Mouse (Mus musculus) spleen, adult 18-20 months (tissue): ENCODE measurements around the gene Gse1.

Experiments
- DNase-seq, 2 experiments: peaks; one replicate each; pipeline ENCODE4 v3.0.0; 2022; ENCODE audit warnings: mixed read lengths in 2 of 2

Gse1 gene

DNA sequence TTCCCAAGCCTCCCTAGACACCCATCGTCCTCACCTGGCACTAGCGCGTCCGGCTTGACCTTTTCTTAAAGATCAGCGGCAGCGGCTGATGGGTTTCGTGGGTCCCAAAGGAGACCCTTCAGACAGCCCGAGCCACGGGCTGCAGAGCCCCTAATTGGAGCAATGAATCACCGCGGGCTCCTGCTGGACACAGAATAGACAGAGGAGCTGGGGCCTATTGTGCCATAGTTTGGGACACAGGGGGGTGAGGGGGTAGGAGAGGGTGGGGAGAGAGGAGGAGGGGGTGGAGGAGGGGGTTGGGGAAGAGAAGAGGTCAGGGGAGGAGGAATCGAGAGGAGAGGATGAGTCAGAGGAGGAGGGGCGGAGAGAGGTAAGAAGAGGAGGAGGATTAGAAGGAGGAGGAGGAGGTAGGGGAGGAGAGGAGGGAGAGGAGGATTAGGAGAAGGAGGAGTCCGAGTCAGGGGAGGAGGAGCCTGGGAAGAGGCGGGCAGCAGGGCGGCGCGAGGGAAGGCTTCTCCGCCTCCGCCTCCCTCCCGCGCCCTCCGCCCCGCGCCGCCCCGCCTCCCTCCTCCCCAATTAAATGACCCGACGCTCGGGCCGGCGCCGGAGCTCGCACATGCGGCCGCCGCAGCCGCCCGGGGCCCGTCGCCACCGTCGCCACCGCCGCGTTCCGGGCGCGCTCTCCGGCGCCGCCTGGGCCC lies at the start of gene Gse1:
Gene Gse1, plus strand, starts transcription at position 566 of the 701 bp plus-strand sequence.
- DNase-seq = peak in 1 of 2 experiments; percentile 30

DNA sequence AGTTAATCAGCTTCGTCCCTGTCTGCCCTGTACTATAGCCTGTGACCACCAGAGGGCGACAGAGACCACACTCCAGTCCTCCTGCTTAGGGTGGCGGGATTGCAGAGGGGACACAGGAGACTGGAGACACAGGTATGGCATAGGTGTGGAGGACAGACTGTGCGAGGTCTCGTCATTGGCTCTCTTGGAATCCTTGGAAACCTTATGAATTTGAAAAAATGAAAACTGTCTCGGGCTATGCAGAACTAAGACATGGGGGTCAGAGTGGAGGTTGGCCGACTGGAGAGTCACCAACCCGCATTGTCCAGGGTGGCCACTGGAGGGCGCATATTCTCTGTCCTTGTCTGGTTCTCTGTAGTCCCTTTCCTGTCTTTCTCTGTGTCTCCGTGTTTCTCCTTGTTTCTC lies 49.2 kb upstream of the Gse1 start:
- DNase-seq = peak; percentile 61 to 84

- no peak for DNase-seq
Observed at GRCm38 (mm10) chr8:120180445-120180970, 47.7 kb upstream of the Gse1 start.

DNA sequence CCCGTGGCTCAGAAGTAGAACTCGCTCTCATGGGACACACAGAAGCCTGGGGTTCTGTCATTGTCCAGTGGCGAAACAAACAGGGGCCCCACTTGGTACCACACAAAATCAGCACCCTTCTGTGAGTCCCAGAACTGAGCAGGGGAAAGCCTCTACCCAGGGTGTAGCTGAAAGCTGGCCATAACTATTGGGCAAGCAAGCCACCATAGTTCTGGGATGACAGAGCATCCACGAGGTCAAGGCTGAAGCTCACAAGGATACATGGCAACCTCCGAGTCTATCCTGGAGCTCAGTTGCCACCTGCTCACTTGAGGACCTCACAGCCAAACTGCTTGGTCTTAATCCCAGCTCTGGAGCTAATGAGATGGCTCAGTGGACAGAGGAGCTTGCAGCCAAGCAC lies 47.0 kb upstream of the Gse1 start:
- no peak for DNase-seq

- no peak for DNase-seq
Observed at GRCm38 (mm10) chr8:120181861-120182414, 46.3 kb upstream of the Gse1 start.

DNA sequence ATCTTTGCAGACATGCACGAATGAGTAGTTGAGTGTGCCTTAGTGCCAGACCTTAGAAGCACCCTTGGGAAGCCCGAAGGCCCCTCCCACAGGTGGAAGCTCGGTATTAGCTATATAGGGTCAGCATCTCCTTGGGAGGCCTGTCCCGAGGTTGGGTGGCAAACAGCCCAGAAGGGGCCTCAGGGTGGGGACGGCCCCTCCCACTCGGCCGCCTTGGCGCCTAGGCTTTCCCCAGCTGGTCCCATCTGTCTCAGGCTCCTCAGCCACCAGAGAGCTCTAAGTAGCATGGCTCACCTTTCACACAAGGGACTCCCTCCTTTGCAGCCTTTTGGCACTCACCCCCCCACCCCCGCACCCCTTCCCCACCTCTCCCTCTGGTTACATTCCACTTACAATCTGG lies 43.9 kb upstream of the Gse1 start:
- no peak for DNase-seq

GRCm38 (mm10) chr8:120184850-120185792 lies 43.1 kb upstream of the Gse1 start:
- DNase-seq = no peak

- no peak for DNase-seq
Observed at GRCm38 (mm10) chr8:120186454-120186853, 41.8 kb upstream of the Gse1 start.

DNA sequence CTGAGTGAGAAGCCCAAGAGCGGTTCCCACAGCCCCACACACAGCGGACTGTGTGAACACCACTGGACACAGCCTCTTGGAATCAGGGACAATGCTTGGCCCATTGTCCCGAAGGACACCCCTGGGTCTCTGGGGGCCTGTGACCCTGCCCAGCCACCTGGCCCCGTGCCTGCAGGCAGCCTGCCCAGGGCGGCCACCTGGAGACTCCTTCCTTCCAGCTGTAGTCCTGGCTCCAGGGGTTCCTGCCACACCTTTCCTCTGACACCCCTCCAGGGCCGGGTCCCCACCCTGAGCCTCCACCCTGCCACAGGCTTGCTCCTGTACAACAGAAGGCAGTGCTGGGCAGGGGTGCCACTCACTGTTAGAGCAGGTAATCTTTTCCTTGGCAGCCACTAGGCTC lies 39.7 kb upstream of the Gse1 start:
- no peak for DNase-seq

GRCm38 (mm10) chr8:120189440-120189839 lies 38.8 kb upstream of the Gse1 start:
- DNase-seq = no peak

DNA sequence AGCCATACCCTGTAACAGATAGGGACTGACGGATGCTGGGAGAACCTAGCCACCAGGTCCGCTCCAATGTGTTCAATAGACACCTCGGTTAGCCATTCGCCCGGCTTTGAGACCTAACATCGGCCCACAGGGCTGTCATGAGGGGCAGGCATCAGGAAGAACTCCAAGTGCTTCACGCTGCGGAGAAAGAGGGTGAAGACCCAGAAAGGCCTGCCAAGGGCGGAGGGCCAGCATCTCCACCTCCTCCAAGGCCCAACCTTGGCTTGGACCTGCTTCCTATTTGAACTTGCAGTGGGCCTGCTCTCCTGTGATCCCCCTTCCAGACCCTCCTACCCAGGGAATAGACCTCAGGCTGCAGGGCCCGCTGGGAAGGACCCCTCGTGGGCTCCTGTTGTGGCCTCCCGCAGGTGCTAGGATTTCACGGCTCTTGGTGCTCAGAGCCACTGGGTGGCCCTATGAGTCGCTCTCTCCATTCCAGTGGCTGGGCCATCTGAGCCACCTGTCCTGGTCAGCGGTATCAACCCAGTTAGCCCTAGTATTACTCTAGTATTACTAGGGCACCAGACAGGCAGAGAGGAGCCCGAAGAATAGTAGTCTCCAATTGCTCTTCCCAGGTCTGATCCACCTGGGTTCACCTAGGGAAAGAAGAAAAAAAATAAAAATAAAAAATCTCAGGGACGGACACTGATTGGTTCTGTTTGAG lies 38.0 kb upstream of the Gse1 start:
- no peak for DNase-seq

DNA sequence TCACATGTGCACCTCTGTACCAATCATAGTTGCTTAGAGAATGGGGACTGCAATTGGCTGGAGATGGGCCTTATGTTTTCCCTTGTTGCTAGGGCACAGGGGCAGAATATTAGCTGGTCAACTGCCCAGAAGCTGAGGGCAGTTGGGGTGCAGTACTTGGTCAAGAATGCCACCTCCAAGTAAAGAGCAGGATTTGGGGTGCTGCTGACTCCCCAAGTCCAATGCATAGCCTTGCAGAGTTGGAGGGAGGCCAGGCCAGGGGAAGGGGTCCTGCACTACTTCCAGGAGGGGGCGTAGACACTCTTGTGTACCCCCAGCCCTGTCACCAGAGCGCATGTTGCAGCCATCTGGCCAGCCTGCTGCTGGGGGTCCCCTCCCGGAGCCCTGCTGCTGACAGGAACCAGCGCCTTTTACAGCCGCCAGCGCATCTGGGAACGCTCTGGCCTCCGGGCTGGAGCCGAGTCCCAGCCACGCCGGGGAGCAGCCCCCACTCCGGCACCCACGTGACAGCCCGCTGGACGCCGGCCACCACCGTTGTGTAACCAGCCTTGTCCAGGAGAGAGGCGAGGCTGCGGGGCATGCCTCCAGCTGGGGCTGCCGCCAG lies 37.3 kb upstream of the Gse1 start:
- DNase-seq = peak; percentile 35 to 37

- no peak for DNase-seq
Observed at GRCm38 (mm10) chr8:120191633-120192032, 36.6 kb upstream of the Gse1 start.

- DNase-seq = no peak
Observed at GRCm38 (mm10) chr8:120192118-120192517, 36.1 kb upstream of the Gse1 start.

DNA sequence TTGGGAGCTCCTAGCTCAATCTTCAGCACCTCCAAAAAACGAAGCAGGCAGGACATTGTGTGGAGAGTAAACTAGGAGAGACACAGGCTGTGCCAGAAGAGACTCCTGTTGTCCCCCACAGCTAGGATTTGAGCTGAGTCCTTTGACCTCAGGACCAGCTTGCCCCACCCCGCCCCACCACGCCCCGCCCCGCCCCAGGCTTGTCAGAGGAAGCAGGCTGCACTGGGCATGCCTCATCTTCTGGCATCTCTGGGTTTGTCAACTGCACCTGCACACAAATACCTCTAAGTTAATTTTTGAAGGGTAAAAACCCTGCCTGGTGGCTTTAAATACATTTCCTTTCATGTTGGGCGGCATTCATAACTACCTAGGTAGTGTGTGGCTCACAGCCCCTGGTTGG lies 26.9 kb upstream of the Gse1 start:
- no peak for DNase-seq

GRCm38 (mm10) chr8:120202546-120202945 lies 25.7 kb upstream of the Gse1 start:
- DNase-seq = no peak

GRCm38 (mm10) chr8:120204736-120205360 lies 23.4 kb upstream of the Gse1 start:
- no peak for DNase-seq

DNA sequence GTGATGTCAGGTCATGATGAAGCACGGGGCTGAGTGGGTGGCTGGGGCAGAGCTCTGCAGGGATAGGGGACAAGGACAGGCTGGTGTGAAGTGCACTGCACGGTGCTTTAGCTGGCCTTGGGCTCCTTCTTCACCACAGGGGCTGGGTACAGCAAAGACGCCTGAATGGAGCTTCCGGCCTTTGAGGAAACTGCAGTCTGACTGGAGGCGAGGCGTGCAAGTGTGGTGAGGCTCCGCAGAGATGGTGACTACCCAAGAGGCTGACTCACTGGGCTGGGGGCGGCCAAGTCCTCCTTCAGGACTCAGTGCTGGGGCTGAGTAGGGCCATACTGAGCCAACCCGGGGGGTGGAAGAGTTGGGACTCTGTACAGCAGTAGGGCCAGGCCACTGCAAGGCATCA lies 22.3 kb upstream of the Gse1 start:
- no peak for DNase-seq

GRCm38 (mm10) chr8:120207364-120207763 lies 20.9 kb upstream of the Gse1 start:
- no peak for DNase-seq

- no peak for DNase-seq
Observed at GRCm38 (mm10) chr8:120208113-120208512, 20.1 kb upstream of the Gse1 start.

DNA sequence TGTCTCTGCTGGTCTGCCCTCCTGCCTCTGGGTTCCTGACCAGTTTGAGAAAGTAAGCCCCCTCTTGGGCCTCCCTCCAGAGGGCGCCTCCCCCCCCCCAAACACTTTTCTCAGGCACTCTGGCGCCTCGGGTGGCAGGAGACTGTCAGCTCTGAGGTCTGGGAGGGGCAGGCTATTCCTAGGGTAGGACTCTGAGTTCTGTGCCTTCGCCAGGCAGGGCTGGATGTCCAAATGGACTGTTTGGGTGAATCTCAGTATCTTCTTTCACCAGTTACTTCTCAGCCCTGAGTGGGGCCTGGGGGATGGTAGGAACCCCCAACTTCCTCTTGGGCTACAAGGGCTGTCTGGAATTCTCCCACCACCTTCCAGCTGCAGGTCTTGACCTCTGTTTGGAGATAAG lies 16.9 kb upstream of the Gse1 start:
- no peak for DNase-seq

DNA sequence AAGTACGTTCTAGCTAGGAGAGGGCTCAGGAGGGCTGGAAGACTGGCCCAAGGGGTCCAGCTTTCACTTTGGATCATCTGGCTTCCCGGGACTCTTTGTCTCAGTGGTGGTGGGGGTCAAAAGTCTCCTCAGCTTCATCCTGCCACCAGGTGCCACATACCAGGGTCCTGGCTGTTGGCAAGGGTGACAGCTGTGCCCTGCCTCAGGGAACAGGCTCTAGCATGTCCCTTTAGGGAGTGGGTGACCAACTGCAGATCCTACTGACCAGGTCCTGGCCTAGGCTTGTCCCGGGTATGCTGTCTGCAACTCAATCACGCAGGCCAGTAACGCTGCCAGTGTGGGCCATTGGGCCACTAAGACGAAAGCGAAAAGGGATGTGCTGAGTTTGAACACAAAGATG lies 15.7 kb upstream of the Gse1 start:
- DNase-seq = no peak
